Mouse (Mus musculus) hematopoietic stem cell, adult 5-6 weeks (primary cell): ENCODE measurements around the gene Tenm2. TPM values are rescaled to one million over a fixed set of nuclear protein-coding genes. Genes with fewer than 3 reads are reported as not detected.
A peak's percentile ranks its signal among the peaks of the same experiment; 100 is the strongest.

Experiments used
- ATAC-seq, 2 experiments: fragments of 125-278 bp in 1 of 2; replicated peaks in 1 of 2; 2 replicates each; pipeline ENCODE4 v1.8.0; 2016 to 2017; ENCODE audit warnings: inconsistent platforms in 2 of 2, mild to moderate bottlenecking in 2 of 2, moderate number of reproducible peaks in 2 of 2, low read depth in 1 of 2, moderate TSS enrichment in 1 of 2; ENCODE audit not compliant: low FRiP score in 2 of 2, poor library complexity in 2 of 2, severe bottlenecking in 2 of 2, insufficient read depth in 1 of 2, low TSS enrichment in 1 of 2
- total RNA-seq: library from RNA; stranded (forward); fragments of 172-1452, 232-1000 nt; gene quantifications from 2 replicates; pipeline ENCODE4 v1.2.3, GENCODE M21; 2017

Gene Tenm2
- total RNA-seq, 1 experiment from 2014 or later: not detected

DNA sequence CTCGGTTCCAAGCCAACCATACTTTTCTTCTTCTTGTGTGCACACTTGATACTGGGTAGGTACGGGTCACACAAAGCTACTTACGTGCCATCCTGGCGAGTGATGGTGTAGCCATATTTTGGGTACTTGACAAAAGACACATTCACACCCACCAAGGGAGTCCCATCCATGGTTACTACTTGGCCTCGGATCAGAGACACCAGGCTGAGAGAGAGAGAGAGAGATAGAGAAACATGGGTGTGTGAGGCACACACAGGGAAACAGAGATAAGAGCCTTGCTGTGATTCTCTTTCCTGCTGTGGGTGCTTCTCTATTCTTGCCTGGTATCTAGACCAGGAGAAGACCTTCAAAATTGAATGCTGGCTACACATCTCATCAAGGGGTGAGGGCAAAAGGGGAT is 1163.1 kb downstream of the Tenm2 start:
- ATAC-seq: no peak

DNA sequence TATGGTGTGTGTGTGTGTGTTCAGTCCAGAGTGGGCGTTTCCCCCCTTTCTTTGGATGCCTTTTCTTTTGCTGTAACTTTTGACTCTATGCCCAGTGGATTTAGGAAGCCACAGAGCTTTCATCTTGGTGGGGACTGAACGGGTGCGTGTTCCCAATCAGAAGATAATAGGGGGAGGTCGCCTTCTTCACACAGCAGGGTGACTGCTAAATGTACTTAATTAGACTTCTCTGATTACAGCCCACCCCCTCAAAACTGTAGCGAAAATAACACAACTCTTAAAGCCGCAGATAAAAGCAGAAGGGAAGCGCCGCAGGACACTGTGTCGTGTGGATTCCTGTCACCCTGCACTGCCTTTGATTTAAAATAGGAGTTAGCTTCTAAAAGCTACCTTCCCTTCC is 1163.7 kb downstream of the Tenm2 start:
- no peak for ATAC-seq

DNA sequence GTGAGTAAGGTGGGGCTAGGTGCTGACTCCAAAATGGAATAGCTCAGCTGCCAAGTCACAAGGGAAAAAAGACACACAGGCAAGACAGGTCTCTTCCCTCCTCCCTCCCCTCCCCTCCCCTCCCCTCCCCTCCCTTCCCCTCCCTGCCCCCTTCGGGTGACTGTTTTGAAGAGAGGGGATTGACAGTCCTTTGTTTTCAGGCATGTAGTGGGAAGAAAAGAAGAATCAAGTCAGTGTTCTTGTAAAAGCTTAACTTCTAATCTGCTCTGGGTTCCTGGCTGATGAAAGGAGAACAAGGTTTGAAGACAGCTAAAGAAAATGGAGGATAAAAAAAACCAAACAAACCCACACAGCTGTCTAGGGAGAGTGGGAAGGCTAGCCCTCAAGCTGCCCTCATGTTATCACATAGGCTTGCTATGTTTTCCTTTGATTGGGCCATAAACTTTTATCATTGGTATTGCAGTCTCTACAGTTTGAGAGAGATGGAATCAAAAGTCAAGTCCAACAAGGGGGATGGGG is 1176.4 kb downstream of the Tenm2 start:
- no peak for ATAC-seq

DNA sequence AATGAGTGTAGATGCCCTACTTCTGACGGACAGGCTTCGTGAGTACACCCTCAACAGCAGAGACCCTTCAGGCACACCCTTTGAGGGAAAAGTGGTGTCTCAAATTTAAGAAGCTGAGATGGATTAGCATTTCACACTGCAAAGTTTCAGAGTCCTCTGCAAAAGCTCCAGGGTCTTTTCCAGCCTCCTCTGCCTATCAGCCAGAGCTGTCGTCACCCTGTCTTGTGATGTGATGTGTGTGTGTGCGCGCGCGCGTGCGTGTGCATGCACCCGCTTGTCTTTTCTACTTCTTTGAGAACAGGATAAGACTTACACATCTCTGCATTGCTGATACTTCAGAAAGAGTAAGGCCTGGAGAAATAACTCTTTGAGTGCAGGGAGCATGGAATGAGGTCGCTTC is 1179.2 kb downstream of the Tenm2 start:
- no peak for ATAC-seq

DNA sequence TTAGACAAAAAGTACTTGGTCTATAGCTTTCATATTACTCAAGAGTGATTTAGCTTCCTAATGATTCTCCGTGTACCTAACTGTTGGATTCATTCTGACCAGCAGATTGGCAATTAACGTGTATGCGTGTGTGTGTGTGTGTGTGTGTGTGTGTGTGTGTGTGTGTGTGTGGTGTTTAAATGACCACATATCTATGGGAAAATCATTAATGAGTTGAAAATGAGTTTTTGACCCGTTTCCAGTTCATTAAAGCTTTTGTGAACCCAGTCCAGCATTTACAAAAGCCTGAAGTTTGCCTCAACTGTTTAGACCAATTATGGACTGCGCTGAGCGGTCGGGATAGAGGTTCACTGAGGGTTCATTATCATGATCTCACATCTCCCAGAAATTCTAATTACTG is 1181.4 kb downstream of the Tenm2 start:
- ATAC-seq: no peak

DNA sequence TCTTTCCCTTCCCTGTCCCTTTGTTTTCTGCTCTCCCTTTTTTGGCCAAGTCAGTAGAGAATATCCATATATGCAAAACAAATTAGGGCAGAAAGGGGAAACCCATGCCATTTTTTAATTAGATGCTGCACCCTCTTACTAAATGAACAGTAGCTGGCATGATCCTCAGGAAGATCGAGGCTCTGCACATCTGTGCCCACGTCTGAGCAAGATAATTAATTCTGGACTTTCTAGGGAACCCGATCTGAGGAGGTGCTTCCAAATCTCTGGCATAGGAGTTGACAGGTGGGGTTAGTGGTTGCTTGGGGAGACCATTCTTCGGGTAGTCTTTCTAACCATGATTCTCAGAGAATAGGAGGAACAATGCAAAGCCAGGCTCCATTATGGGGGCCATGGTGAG is 1182.3 kb downstream of the Tenm2 start:
- ATAC-seq: no peak

DNA sequence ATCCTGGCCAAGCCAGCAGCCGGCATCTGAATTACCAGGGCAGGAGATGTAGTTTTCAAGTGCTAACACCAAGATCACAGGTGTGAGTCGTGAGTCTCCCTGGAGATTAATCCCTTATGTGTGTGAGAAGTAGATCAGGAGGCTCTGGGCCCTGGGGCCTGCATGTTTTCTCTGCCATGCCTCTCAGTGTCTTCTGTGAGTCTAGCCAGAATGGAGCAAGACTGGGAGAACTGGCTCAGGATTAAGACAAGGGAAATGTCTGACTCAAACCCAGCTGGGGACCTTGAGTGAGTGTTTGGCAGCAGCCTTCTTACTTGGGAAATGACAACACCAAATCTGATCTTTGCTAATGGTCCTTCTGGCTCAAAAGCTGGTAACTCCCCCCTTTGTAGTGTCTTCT is 1183.2 kb downstream of the Tenm2 start:
- ATAC-seq: no peak

DNA sequence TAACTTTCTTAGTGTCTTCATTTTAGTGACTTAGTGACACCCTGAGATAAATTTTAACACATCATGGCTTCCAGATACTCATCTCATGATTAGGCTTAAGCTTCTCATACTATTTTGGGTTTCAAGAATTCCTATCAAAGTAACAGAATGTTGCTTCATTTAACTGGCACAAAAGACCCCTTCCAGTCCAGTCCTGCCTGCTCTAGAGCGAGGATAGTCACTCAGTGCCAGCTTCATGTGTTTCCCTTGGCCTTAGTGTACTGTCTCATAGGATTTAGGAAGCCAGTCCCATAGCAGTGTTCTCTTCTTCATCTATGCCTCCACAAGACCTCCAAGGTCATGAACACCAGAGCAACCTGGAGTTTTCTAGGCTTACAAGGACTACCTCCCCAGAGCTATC is 1183.7 kb downstream of the Tenm2 start:
- no peak for ATAC-seq

DNA sequence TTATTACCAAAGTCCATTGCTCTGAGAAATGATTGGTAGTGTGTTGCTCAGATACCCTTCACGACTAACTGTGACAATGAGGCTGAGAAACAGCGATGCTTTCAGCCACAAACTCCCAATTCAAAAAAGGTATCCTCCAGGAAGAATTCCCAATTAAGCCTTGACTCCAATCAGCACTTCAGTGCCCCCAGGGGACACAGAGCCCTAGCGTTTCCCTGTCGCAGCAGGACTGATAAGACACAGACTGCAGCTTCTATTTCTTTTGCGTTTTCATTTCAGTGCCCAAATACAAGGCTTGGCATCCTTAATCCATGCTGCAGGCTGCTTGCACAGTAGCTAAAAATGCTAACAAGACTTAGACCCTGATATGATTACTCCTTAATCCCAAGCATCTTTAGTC is 1186.2 kb downstream of the Tenm2 start:
- no peak for ATAC-seq

DNA sequence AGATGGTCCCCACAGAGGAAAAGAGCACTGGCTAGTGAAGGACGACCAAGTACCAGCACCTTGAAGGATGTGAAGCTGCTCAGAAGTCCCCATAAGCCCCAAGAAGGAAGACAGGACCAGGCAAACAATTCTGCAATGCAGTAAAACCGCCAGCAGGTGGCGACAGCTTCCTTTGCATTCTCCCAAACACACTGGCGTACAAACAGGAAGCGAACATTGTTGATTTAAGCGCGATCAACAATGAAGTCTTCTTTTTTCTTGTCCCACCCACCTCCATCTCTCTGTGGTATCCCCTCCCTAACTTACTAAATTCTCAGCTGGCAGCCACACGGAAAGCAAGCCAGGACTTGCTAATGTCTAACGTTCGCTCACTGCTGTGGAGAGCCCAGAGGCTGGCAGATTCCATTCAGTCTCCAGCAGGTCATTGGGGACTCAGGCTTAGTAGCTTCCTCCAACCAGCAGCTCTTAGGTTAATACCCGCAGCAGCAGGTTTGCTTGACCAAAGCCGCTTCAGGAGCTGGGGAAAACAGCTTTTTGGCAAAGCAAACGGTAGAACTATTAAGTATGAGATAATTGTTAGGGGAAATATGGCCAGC is 1190.0 kb downstream of the Tenm2 start:
- peak; percentile 74 to 83 for ATAC-seq

DNA sequence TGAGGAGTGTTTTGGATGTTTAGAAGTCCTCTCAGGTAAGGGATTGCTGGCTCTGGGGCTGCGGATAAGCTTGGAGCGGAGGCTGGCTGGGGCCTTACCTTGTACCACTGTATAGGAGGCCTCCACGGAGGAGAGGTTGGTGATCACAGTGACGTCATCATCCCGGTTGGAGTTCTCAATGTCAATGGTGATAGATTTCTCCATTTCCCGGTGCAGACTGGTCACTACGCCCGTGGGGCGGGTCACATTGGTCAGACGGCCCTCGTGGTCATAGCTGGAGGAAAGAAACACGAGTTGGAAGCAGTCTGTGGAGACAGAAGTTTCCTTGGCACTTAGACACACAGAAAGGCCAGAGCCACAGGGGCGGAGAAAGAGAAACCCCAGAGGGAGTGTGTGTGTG is 1194.4 kb downstream of the Tenm2 start:
- ATAC-seq: no peak

DNA sequence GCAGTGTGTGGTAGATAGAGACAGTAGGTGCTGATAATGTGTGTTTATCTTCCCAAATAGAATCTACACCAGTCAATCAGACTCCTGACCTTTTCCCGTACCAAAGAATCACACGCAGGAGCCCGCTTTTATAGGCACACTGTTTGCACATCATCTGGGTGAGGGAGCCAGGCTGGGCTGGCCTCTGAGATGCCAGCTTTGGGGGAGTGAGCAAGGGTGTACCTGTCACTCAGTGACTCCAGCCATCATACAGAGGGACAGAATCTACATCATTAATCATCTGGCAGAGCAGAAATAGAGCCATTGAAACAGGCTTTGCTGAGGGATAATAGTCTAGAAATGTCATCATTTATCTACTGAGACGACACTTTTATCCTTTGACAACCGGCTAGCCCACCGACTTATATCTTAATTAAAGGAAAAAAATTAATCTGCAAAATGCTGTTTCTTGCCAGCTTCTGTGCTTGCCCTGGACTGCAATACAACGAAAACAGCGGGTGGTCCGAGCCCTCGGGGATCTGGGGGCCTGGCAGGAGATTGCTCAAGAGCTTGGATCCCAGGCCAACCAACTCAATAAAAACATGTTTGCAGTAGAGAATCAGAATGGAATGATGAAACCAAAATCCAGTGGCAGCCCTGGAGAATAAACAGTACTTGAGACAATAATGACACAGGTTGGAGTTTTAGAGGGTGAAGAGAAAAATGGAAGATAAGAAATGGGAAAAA is 1195.1 kb downstream of the Tenm2 start:
- ATAC-seq: no peak

DNA sequence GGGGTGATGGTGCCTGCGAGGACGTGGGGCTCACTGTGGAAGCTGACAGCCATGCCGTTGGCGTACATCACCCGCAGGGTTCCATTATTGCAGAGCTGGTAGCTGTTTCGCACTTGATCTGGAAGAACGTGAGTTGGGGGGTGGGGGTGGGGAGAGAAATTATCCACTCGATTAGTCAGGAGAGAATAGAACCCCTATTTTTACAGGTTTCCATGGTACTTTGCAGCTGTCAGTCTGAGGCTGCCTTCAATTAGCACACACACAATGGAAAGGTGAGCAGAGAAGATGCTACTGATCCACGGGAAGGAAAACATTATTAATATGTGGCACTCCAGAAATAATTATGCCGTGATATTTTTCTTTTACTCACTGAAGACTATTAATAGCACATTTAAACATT is 1195.9 kb downstream of the Tenm2 start:
- no peak for ATAC-seq

DNA sequence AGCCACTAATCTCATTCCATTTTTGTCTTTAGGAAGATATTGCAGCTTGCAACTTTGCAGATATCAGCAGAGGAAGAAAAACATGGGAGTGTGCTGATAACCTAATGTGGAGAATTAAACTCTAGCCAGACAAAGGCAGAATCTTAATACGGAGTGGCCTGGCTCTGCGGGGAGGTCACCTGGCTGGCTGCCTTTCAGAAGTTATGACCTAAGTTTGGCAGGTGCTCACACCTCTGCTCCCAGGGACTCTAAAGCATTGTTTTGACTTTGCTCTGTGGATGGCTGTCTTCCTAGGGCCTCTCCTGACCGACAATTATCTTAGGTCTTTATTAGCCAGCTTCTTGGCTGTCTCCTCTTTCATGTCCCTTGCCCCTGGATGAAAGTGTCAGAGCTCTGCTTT is 1197.4 kb downstream of the Tenm2 start:
- ATAC-seq: no peak

DNA sequence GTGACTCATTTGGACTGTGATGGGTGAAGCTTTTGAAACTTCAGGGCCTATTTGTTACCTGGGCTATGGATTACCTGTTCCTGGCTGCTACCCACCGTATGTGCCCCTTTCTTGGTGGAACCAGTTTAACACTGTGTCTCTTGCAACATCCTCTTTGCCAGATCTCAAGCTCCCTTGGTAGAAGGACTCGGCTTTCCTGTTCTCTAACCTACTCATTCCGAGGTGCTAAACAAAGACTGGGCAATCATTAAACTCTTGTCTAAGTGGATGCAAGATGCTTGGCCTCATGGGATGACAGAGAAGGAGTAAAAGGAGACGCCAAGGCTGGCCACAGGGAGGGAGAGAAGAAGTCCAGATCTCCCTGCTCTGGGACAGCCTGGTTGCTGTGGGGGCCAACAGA is 1198.5 kb downstream of the Tenm2 start:
- ATAC-seq: no peak

DNA sequence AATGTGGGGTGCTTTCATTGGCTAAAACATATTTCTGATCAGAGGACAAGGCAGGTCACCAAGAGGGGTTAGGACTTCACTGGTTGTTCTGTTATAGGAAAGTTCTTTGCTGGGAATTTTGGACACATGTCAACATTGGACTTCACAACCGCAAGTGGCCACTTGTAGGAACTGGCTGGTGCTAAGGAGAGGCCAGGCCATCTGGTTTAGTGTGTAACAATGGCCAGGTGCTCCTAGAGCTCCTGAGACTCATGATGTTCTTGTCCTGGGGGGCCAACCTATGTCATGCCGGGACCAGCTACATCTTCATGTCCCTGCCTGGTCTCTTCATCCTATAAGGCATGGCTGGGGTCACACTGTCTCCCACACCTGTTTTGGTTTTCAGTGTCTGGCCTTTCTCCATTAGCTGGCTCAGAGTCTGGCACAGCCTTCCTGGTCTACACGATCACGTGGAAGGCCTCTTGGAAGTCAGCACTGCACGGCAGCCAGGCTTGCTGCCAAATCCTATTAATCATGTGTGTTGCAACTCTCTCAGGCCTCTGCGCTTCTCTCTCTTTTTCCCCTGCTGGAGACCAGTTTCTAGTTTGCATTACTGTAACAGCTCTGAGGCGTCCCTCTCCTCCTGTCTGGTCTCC is 1199.6 kb downstream of the Tenm2 start:
- peak; percentile 78 to 87 for ATAC-seq

DNA sequence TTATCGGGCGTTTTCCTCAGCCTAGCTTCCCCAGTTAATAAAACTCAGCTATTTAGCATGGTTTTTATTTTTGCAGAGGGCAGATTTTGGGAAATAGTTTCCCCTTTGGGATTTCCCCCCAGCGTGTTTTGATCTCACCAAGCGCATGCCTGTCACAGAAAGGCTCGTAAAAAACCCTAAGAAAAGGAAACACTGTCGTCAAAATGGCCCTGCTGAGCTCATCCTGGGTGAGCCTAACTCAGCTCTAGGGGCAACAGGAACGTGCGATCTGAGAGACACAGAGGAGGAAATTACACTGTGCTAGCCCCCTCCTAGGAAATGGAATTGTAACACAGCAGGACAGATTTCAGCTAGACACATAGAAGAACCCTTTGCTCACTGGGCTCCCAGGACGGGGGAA is 1204.0 kb downstream of the Tenm2 start:
- ATAC-seq: no peak

DNA sequence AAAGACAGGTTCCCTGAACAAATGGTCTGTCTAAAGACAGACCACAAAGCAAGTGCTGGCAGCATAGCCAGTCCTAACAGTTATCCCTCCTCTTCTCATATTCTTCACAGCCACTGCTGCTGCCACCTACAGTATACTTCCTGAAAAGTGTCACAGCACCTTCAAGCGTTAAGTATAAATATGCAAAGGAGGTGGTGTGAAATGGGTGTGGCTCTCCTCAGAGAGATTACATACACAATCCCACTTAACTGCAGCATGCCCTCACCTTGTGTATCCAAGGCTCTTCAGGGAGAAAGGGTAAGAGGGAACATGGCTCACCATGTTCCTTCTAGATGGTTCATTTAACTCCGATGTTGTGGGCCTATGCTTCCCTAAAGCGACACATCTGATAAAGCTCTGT is 1215.8 kb downstream of the Tenm2 start:
- ATAC-seq: no peak

DNA sequence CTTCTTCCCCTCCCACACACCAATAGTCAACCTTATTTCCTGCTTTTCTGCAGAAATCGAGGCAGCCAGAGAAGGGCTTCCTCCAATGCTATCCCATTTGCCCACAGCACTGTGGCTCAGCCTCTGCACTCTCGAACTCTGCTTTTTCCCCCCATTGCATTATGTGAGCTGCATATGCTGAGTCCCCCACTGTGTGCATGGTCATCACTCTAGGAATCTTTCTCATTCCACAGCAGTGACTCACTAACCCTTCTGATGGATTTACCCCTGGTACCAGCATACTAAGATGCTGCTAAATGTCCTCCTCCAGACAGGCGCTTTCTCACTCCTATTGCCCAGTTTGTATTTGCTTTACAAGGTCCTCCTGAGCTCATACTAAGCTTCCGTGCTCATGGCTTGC is 1222.6 kb downstream of the Tenm2 start:
- ATAC-seq: no peak
